Mouse (Mus musculus) cerebellum, adult 11 months (tissue): ENCODE data around the gene Ascc3.

ENCODE experiments used
- DNase-seq: peaks from one replicate; pipeline ENCODE4 v3.0.0; 2022

Ascc3 gene

DNA sequence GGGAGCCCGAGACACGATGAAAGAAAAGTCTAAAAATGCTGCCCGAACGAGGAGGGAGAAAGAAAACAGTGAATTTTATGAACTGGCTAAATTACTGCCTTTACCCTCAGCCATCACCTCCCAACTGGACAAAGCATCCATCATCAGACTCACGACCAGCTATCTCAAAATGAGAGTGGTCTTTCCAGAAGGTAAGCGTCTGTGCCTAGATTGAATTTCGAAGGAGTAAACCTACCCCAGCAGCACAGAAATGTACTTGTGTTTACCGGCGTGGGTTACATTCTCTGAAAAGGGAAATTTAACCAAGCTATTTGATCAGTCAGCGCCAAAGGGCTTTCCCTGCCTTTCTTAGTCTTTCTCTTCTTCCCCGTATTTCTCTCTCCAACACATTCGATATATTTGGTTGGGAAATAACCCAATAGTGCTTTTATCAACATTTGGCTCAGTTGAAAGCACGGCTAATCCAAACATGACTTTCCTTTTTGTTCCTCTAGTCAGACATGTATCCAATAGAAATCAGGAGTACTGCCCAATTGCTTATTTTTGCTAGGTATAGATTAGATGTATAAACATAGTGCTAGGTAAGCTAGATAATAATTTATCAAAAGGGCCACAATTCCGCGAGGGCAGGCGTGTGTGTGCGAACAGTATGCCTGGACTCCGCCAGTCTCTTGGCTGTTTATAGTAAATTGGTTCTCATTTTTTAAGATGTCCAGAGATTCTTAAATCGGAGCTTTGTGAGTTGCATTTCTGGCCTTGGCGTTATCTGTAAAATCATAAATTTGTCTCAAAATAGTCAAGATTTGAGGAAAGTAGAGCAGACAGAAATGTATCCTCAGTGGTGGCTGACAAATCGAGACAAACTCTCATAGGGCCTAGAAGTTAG, 303.7 kb downstream of the Ascc3 start:
- no peak for DNase-seq

GRCm38 (mm10) chr10:50896767-50897390, 304.4 kb downstream of the Ascc3 start:
- DNase-seq, result no peak

DNA sequence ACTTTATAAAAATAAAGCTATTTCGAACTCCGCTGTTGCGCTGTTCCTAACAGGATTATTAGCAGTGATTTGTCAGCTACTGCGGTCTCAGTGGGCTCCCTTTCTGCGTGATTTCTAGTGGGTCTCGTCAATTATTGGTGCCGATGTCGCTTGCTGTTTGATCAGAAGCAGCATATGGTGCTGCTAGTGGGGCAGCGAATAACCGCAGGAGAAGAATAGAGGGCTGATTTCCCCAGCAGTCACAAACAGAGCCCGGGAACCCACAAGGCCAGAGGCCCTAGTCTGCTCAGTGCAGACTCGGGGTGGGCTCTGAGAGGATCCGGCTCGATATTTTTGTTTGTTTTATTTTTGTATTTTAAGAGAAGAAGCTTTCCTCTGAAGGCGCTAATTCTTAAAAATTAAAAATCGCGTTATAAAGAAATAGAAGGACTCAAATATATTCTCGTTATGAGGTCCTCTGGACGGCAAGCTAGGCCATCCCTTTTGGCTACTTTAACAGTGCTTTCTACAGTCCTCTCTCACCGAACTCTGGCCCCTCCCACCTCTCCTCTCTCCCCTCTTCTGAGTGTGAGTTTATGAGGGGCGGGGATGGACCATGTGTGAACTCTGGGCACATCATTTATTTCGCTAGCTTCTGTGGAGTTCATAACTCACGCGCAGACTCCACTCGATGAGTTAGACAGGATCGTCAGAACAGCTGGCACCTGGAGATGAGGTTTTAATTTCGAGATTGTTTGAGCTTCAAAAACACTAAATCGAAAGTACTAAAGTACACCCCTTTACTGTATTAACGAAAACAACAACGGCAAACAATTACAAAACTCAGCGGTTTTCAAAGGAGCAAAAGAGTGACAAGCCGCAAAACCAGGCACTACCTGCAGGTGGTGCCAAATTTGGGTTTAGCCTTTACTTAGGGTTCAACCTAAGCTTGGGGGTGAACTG, 305.3 kb downstream of the Ascc3 start:
- no peak for DNase-seq

- no peak for DNase-seq
Measured at GRCm38 (mm10) chr10:50898621-50899020, 306.2 kb downstream of the Ascc3 start.

DNA sequence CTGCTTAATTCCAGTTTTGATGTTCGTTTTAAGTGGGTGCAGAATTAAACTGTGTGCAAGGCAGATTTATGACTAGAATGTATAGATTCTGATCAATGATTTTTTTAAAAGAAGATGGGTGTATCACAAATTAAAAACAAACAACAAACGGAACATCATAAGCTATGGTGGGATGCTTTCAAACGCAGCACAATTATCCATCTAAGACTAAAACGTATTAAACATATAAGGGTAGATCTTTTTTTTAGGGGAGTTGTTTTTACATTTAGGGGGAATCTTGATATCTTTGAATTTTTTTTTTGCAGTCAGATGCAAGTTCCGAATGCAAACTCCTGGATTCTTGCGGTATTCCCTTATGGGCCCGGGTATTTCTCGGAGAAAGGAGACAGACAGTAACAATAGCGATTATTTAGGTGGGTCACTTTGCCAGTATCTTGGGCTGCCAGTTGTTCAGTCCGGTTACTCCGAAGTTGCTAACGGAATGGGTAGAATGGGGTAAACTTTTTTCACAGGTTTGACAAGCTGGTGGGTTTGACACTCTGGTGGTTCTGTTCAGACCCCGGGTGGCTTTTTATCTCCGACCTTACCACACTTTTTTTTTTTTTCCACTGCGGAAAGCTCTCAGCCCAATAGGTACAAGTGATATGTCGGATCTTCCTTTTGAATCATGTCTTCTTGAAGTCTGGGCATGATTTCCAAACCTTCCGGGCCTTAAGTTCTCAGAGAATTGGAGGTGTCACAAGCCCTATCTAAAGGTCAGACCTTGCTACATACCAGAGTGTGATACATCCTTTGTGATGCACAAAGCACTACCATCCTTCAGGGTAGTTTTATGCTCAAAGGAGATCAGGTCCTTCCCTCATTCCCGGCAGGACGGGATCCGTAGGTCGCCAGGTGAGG, 307.6 kb downstream of the Ascc3 start:
- DNase-seq, result no peak
